ENCODE assay signal across 8 mouse cellular contexts in the genomic region with DNA sequence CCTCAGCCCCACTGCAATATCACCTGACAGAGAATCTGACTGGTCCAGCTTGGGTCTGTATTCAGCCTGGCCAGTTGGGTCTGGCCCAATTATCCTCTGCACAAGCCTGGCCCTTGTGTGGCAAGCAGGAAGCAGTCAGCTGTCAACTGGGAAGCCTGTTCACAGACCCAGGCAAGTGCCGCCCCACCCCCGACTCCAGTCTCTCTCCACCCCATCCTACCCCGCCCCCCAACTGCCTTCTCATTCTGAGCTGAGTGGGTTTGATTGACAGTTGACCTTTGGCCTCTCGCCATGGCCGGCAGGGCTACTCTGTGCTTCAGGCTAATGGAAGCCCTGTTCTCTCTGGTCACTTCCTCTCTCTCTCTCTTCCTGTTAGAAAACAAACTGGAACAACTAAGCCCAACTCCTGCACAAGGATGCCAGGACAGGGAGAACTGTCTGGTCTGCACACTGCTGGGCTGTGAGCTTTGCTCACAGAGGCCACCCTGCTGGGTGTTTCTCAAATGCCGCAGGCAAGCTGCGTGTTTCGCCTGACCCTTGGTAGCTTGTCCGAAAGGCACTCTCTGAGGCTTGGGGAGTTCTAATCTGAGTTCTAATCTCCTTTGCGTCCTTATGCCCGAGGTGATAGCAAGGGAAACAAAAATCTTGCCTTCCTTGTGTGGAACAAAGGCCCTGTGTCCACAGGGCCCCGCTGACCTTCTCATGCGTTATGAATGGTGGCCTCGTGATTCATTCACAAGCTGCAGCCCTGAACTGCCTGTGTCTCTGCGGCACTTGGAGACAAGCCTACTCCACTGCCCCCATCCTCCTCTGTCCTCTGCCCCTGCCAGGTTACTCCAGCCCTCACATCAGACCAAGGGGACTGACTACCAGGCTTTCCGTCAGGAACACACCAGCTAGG. TPM values are rescaled to one million over a fixed set of nuclear protein-coding genes. Genes with fewer than 3 reads are reported as not detected.
DNase-seq lines count a peak whose midpoint lies in the region; ATAC-seq and TF ChIP-seq lines count a peak whose summit lies in the region.

No protein-coding gene starts in this region.

- peak overlapping the region; percentile 17 to 21; a peak in 3 of 4 replicates for H3K27ac ChIP-seq in heart, embryonic 14.5 days (replicated peaks in 1 of 2; ENCODE audit: control insufficient read depth in 1 of 2, insufficient read depth in 1 of 2, low read depth in 2 of 2, low read length in 2 of 2)
- peak overlapping the region; percentile 47; the same call in 1 of the 2 replicates for H3K27ac ChIP-seq in kidney, postnatal 0 days
- H3K27ac ChIP-seq in testis, adult 2 months (ENCODE audit: control insufficient read depth, insufficient read depth, low read depth, low read length), result peak overlapping the region; percentile 71

- H3K4me3 ChIP-seq in heart, embryonic 14.5 days (ENCODE audit: control insufficient read depth in 1 of 2, insufficient read depth in 1 of 2, low read depth in 1 of 2, low read length in 2 of 2), result no peak overlapping the region
- no peak overlapping the region for H3K4me3 ChIP-seq in kidney, postnatal 0 days (replicated peaks; ENCODE audit: low read depth, low read length)
- H3K4me3 ChIP-seq in testis, adult 2 months (ENCODE audit: control insufficient read depth, low read depth, low read length), result no peak overlapping the region

- H3K4me2 ChIP-seq in heart, embryonic 14.5 days (ENCODE audit: low read length), result no peak overlapping the region
- H3K4me2 ChIP-seq in kidney, postnatal 0 days (ENCODE audit: low read length), result no peak overlapping the region

- no peak overlapping the region for H3K9ac ChIP-seq in heart, embryonic 14.5 days (ENCODE audit: low read length)
- no peak overlapping the region for H3K9ac ChIP-seq in kidney, postnatal 0 days (ENCODE audit: low read depth, low read length)

- TF ChIP-seq POLR2A in testis, adult 2 months (IDR thresholded peaks at IDR 0.05; ENCODE audit: control insufficient read depth, low read depth, low read length), result peak; percentile 25; the same call in 1 of the 2 replicates

- no peaks in the 10 kb centered on the region for H3K27me3 ChIP-seq in heart, embryonic 14.5 days (ENCODE audit: control insufficient read depth, insufficient read depth, low read length)
- no peaks in the 10 kb centered on the region for H3K27me3 ChIP-seq in kidney, postnatal 0 days (ENCODE audit: insufficient read depth, low read length)
- H3K27me3 ChIP-seq in testis, adult 2 months (ENCODE audit: control insufficient read depth, insufficient read depth, low read length), result no peaks in the 10 kb centered on the region

- WGBS in heart, embryonic 14.5 days, result 42% methylated on average over 16 of the region's 16 CpGs
- WGBS in kidney, postnatal 0 days, result 31% methylated on average over 16 of the region's 16 CpGs

- no peaks in the 10 kb centered on the region for H3K36me3 ChIP-seq in heart, embryonic 14.5 days (ENCODE audit: control insufficient read depth, insufficient read depth, low read length)
- no peaks in the 10 kb centered on the region for H3K36me3 ChIP-seq in kidney, postnatal 0 days (ENCODE audit: insufficient read depth, low read length)
- no peaks in the 10 kb centered on the region for H3K36me3 ChIP-seq in testis, adult 2 months (ENCODE audit: control insufficient read depth, insufficient read depth, low read length)

- DNase-seq in cerebellum, adult 11 months, result no peak
- DNase-seq in adrenal gland, adult 2 months, result peak; percentile 86
- peak; percentile 41 for DNase-seq in kidney, postnatal 0 days (ENCODE audit: low spot score)

- no peak for TF ChIP-seq CTCF in kidney, postnatal 0 days (IDR thresholded peaks at IDR 0.05; ENCODE audit: low read depth)
- no peak for TF ChIP-seq CTCF in testis, adult 2 months (IDR thresholded peaks at IDR 0.05; ENCODE audit: control insufficient read depth, insufficient read depth, insufficient replicate concordance, low read depth, low read length)

- H3K9me3 ChIP-seq in heart, embryonic 14.5 days (ENCODE audit: control insufficient read depth, low read length), result no peaks in the 10 kb centered on the region
- no peaks in the 10 kb centered on the region for H3K9me3 ChIP-seq in kidney, postnatal 0 days (replicated peaks; ENCODE audit: low read length)

- 0 out of 2 replicates have a peak, but pooled peaks have one; percentile 24 for ATAC-seq in cerebellum, adult (ENCODE audit: insufficient number of reproducible peaks, low FRiP score, low TSS enrichment)
- ATAC-seq in heart, embryonic 14.5 days (ENCODE audit: insufficient number of reproducible peaks, insufficient read depth, low FRiP score, low read depth), result no peak
- peak; percentile 47 for ATAC-seq in kidney, postnatal 0 days (replicated peaks; ENCODE audit: low FRiP score, low read depth)
- ATAC-seq in megakaryocyte, adult 5-6 weeks (ENCODE audit: poor library complexity, severe bottlenecking), result peak; percentile 28
- ATAC-seq in monocyte, adult 5-6 weeks (replicated peaks; ENCODE audit: insufficient number of reproducible peaks, low FRiP score, low TSS enrichment, poor library complexity, severe bottlenecking), result no peak; the same call in 1 of the 2 replicates

- peaks cover 9 to 13% of the 10 kb centered on the region in 2 experiments for H3K4me1 ChIP-seq in heart, embryonic 14.5 days (ENCODE audit: control insufficient read depth in 2 of 2, insufficient read depth in 2 of 2, low read length in 2 of 2)
- 0 out of 2 replicates have a peak, but pooled peaks cover 10% of the 10 kb centered on the region for H3K4me1 ChIP-seq in kidney, postnatal 0 days (replicated peaks; ENCODE audit: insufficient read depth, low read length)
- H3K4me1 ChIP-seq in testis, adult 2 months (ENCODE audit: control insufficient read depth, insufficient read depth, low read length), result peaks cover 25% of the 10 kb centered on the region

RNA-seq across cellular contexts. Expression of a gene that starts 13.8 kb away (rescaled TPM):
- total RNA-seq in adrenal gland, adult 2 months (2021), result 10 to 100 TPM in 1 of 2 experiments, 1 to 10 TPM in 1; 8.4 to 12.7 TPM
- polyA plus RNA-seq in adrenal gland, adult 2 months (2012; rRNA removed), result 13.0 and 13.2 TPM in 2 replicates
- polyA plus RNA-seq in heart, embryonic 14.5 days (2014; fragmentation: Nextera tagmentation; extraction: Ambion mirVana), result 11.1 and 11.4 TPM in 2 replicates
- polyA plus RNA-seq in kidney, postnatal 0 days (2015; fragmentation: Nextera tagmentation; extraction: Ambion mirVana), result 11.8 and 11.9 TPM in 2 replicates
- total RNA-seq in megakaryocyte, adult 5-6 weeks (2015), result 2.2 and 2.6 TPM in 2 replicates
- 2.9 and 4.3 TPM in 2 replicates for total RNA-seq in megakaryocyte, adult 5-6 weeks (2017)
- polyA plus RNA-seq in testis, adult 2 months (2012; rRNA removed), result 6.4 and 6.8 TPM in 2 replicates
- 2.2 to 8.0 TPM (median 3.8 TPM) in 3 replicates for total RNA-seq in monocyte, adult 5-6 weeks (2017)

RNA-seq across cellular contexts. Expression of a gene that starts 48.3 kb away (rescaled TPM):
- total RNA-seq in adrenal gland, adult 2 months (2021), result 10 to 100 TPM; 45.4 to 50.4 TPM
- polyA plus RNA-seq in adrenal gland, adult 2 months (2012; rRNA removed), result 156 TPM in 2 replicates
- polyA plus RNA-seq in heart, embryonic 14.5 days (2014; fragmentation: Nextera tagmentation; extraction: Ambion mirVana), result 55.1 and 75.9 TPM in 2 replicates
- 101 and 117 TPM in 2 replicates for polyA plus RNA-seq in kidney, postnatal 0 days (2015; fragmentation: Nextera tagmentation; extraction: Ambion mirVana)
- 526 and 619 TPM in 2 replicates for total RNA-seq in megakaryocyte, adult 5-6 weeks (2015)
- total RNA-seq in megakaryocyte, adult 5-6 weeks (2017), result 490 and 532 TPM in 2 replicates
- polyA plus RNA-seq in testis, adult 2 months (2012; rRNA removed), result 20.0 and 25.4 TPM in 2 replicates
- 289 to 324 TPM (median 310 TPM) in 3 replicates for total RNA-seq in monocyte, adult 5-6 weeks (2017)

Comparison
In these comparisons a context has a peak if more than half of its experiments do, and no peak if none do; other contexts are left out.
1. ATAC-seq: peak in cerebellum, adult (single experiment), kidney, postnatal 0 days (single experiment) and megakaryocyte, adult 5-6 weeks (single experiment); none in heart, embryonic 14.5 days (single experiment) and monocyte, adult 5-6 weeks (single experiment).
2. H3K27ac ChIP-seq: peak in every context shown above with its lines; median percentile 71 in testis, adult 2 months; 47 in kidney, postnatal 0 days; 19 in heart, embryonic 14.5 days.